ENCODE assay signal across 34 mouse cellular contexts in genomic region chr5:4813357-4813756, GRCm38 (mm10). TPM values are rescaled to one million over a fixed set of nuclear protein-coding genes. Genes with fewer than 3 reads are reported as not detected.
"Had no signal": no experiment of that assay in that cellular context is flagged by ENCODE, and none has a peak within 500 bp of the region (broad histone marks: within the 10 kb centered on the region; RNA-seq: fewer than 3 reads in every experiment).

No protein-coding gene starts in this region.

- H3K4me1 ChIP-seq: heart, embryonic 12.5 days; heart, embryonic 13.5 days; heart, embryonic 15.5 days; intestine, embryonic 15.5 days; kidney, embryonic 15.5 days had no signal

- H3K27me3 ChIP-seq: heart, embryonic 12.5 days; heart, embryonic 13.5 days; heart, embryonic 15.5 days; hindbrain, embryonic 12.5 days; hindbrain, embryonic 15.5 days; intestine, embryonic 15.5 days; kidney, embryonic 15.5 days had no signal

- H3K4me2 ChIP-seq: heart, embryonic 11.5 days; heart, embryonic 12.5 days; heart, embryonic 13.5 days; heart, embryonic 15.5 days; hindbrain, embryonic 12.5 days; hindbrain, embryonic 13.5 days; hindbrain, embryonic 14.5 days; hindbrain, embryonic 15.5 days; intestine, embryonic 15.5 days; kidney, embryonic 15.5 days had no signal

- H3K4me3 ChIP-seq: heart, embryonic 12.5 days; heart, embryonic 13.5 days; heart, embryonic 15.5 days; hindbrain, embryonic 10.5 days; hindbrain, embryonic 12.5 days; hindbrain, embryonic 13.5 days; hindbrain, embryonic 15.5 days; intestine, embryonic 15.5 days; kidney, embryonic 15.5 days; left cerebral cortex, adult 2 months had no signal

- H3K9me3 ChIP-seq: heart, embryonic 12.5 days; heart, embryonic 13.5 days; heart, embryonic 15.5 days; hindbrain, embryonic 10.5 days; hindbrain, embryonic 12.5 days; hindbrain, embryonic 13.5 days; hindbrain, embryonic 15.5 days; intestine, embryonic 15.5 days; kidney, embryonic 15.5 days had no signal

- ATAC-seq: hindbrain, embryonic 16.5 days; hindbrain, postnatal 0 days; inflammation-experienced regulatory T-cells, adult 6 months; intestine, embryonic 15.5 days; intestine, embryonic 16.5 days; intestine, postnatal 0 days had no signal

- H3K9ac ChIP-seq: heart, embryonic 12.5 days; heart, embryonic 13.5 days; heart, embryonic 15.5 days; hindbrain, embryonic 12.5 days; hindbrain, embryonic 13.5 days; hindbrain, embryonic 14.5 days; hindbrain, embryonic 15.5 days; intestine, embryonic 15.5 days; kidney, embryonic 15.5 days had no signal

- H3K27ac ChIP-seq: heart, embryonic 13.5 days; heart, embryonic 15.5 days; hindbrain, embryonic 10.5 days; hindbrain, embryonic 12.5 days; hindbrain, embryonic 13.5 days; hindbrain, embryonic 15.5 days; hindbrain, postnatal 0 days; intestine, embryonic 15.5 days; kidney, embryonic 15.5 days; kidney, postnatal 0 days; left cerebral cortex, adult 2 months had no signal

- DNase-seq: heart, postnatal 10 days; heart, postnatal 14 days; heart, postnatal 36 days; heart, postnatal 4 days; kidney, adult 11 months; kidney, adult 18-20 months; kidney, adult 2 months; kidney, adult 8-10 months; kidney, adult 9 months; kidney, postnatal 10 days; kidney, postnatal 14 days; kidney, postnatal 25 days; kidney, postnatal 36 days; kidney, postnatal 4 days; layer of hippocampus, adult 9-11 months; layer of hippocampus, postnatal 36 days had no signal

- H3K36me3 ChIP-seq: heart, embryonic 12.5 days; heart, embryonic 13.5 days; heart, embryonic 15.5 days; hindbrain, embryonic 10.5 days; hindbrain, embryonic 12.5 days; hindbrain, embryonic 13.5 days; hindbrain, embryonic 15.5 days; intestine, embryonic 15.5 days; kidney, embryonic 15.5 days had no signal

RNA-seq across cellular contexts. Expression of gene Fzd1, which starts 55.5 kb away (rescaled TPM):
- polyA plus RNA-seq: inflammation-experienced regulatory T-cells, adult 6 months had no signal
